Mouse (Mus musculus): ENCODE results near the gene Tmem151b.

Tmem151b gene

DNA sequence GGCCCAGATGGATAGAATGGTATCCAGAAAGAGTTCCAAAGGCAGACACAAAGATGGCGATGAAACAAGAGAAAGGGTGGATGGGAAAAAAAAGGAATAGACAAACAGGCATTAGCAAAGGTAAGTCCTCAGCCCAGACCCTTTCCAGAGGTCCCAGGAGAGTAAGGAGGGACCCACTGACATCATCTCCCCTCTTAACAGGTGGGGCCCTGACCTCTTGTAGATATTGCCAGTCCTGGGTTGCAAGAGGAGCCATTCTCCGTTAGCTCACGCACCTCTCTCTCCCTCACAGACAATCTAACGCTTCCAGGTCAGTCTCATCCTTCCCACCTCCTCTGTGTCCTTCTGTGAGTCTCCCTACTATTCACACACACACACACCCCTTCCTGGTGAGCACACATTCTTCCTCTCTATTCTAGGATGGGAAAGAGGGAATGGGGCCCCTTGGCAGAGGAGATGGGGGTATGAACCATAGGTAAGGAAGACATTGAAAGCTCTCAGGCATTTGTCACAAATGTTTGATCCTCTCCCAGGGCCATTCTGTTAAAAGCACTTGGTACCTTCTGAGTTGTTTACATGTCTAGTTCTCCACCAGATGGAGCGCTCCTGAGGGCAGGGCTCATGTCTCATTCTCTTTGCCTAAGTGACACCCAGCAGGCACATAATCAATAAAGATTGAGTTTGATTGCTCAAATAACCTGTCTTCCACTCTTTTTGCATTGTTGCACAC is 1.9 kb downstream of the Tmem151b start:
- no peak for TF ChIP-seq GATA4 (IDR thresholded peaks at IDR 0.05; ENCODE audit: insufficient replicate concordance, low read length)

GRCm38 (mm10) chr17:45546941-45547340 is 2.5 kb downstream of the Tmem151b start:
- no peak for TF ChIP-seq GATA4 (IDR thresholded peaks at IDR 0.05; ENCODE audit: insufficient replicate concordance, low read length)

DNA sequence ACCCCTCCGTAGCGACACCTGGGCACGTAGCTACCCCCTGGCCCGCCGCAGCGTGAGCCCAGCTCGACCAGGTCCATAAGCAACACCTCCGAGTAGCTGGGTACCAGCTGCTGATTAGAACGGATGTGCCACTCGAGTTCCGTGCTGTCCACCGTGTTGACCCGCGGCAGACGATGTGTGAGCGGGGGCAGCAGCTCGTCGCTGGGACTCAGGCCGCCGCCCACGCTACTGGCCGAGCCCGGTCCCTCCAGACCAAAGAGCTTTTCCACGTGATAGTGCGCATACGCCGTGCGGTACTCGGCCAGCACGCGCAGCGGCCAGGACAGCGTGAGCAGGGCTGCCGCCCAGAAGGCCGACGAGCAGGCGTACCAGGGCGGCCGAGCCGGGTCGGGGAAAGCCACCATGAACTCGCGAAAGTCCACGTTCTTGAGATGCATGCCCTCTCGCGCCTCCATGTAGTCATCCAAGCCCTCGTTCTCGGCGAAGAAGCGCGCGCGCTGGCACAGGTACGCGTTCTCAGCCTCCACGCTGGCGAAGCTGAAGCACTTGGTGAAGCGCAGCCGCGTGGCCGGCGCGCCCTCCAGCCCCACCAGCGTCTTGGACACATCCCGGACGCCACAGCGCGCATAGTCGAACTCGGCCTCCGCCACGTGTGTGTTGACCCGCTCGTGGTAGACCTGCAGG is 4.1 kb downstream of the Tmem151b start:
- TF ChIP-seq GATA4 (IDR thresholded peaks at IDR 0.05; ENCODE audit: insufficient replicate concordance, low read length), result no peak

DNA sequence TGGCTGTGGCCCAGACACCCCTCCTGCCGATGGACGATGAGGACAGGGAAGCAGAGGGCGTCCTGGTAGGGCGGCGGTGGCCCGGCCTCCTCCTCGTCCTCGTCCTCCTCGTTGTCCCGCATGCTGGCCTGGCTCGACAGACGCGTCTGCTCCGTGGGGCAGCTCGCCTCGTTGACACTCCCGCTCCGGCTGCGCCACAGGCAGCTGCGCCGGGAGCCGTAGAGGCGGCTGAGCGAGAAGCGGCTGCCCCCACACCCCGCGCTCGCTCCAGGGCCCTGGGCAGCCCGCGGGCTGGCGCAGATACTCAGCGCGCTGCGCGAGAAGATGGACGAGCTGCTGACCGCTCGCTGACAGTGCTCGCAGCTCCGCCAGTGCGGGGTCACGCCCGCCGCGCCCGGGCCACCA is 4.6 kb downstream of the Tmem151b start:
- TF ChIP-seq GATA4 (IDR thresholded peaks at IDR 0.05; ENCODE audit: insufficient replicate concordance, low read length), result no peak

DNA sequence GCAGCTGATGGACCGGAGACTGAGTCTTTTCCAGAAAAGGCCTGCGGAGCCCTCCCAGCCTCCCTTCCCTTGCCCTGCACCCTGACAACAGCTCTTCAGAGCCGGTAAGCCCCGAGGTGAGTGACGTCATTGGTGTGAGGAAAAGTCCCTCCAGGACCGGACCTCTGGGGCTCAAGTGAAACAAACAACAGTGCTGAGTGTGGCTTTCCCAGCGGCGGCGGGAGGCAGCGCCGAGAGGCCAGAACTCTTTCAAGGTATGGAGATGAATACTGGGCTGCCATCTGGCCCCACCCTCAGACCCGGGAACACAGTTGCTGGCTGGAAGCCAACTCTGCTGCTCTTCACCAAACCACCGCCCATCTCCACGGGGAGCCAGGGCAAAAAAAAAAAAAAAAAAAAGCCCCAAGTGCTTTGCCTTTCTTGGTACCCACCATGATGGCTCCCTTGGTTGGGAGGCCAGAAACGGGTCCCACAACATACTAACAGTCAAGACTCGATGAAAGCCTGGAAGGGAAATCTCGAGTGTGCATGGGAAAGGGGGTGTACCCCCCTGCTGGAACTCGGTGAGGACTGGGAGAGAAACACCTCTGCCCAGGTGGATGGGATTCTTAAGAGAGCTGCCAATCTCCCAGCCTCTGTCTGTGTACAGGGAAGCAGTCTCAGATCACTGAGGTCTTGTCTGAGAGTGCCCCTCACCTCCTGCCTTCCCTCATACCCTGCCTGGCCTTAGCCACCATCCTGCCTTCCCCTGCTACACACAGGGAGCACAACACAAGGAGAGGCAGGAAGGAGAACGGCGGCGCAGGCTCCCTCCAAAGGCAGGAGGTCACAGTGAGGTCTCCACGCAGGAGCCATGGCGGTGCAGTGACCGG is 5.2 kb downstream of the Tmem151b start:
- TF ChIP-seq GATA4 (IDR thresholded peaks at IDR 0.05; ENCODE audit: insufficient replicate concordance, low read length), result no peak

DNA sequence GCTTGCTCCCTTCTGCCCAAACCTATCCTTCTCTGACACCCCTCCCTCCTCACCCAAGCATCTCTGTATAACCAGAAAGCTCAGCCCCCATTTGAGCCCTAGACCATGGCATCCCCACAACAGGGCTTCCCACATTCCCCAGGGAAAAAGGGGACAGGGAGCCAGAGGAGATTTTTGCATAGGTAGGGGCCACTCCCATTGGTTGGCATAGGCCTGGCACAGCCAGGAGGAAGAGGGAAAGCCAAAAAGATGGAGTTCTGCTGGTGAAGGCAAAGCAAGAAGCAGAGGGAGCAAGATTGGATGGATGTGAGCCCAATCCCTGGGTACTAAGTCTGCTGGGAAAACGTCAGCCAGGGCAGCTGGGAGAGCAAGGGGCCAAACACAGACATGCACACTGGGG is 6.4 kb downstream of the Tmem151b start:
- TF ChIP-seq GATA4 (IDR thresholded peaks at IDR 0.05; ENCODE audit: insufficient replicate concordance, low read length), result no peak

DNA sequence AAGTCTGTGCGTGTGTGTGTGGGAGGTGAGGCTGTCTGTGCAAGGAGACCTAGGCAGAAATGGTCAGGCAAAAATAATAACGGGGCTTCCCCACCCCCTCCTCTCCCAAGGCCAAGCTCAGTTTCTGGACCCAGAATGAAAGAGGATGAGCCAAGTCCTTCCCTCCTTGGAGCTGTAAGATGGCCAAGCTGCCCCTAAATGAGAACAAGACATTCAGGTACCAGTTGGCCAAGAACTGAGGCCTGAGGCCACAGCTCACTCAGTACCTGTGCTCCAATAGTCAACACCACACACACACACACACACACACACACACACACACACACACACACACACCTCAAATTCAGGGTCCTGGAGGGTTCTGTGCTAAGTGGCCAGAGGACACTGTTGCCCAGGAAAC is 6.8 kb downstream of the Tmem151b start:
- no peak for TF ChIP-seq GATA4 (IDR thresholded peaks at IDR 0.05; ENCODE audit: insufficient replicate concordance, low read length)

DNA sequence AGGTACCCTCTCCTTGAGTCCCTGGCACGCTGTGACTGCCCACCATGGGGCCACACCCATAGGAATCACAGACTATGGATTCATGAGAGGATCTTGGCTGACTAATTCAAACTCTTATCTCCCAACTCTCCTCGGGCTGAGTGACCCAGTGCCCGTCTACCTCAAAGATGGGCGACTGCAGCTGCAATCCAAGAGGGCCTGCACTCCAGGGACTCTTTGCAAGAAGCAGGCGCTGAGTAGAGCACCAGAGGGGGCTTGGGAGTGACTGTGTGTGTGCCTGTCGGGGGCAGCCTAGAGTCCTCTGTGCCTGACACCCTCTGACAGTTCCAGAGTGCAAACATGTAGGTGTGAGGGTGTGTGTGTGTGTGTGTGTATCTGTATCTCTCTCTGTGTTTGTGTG is 7.3 kb downstream of the Tmem151b start:
- no peak for TF ChIP-seq GATA4 (IDR thresholded peaks at IDR 0.05; ENCODE audit: insufficient replicate concordance, low read length)

DNA sequence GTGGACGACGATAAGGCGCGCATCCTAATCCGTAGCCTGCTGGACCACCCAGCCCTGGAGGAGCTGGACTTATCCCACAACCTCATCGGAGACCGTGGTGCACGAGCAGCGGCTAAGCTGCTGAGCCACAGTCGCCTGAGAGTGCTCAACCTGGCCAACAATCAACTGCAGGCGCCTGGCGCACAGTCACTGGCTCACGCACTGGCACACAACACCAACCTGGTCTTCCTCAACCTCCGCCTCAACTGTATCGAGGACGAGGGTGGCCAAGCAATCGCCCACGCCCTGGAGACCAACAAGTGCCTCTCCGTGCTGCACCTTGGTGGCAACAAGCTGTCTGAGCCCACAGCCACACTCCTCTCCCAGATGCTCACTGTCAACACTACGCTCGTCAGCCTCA is 9.8 kb downstream of the Tmem151b start:
- no peak for TF ChIP-seq GATA4 (IDR thresholded peaks at IDR 0.05; ENCODE audit: insufficient replicate concordance, low read length)

DNA sequence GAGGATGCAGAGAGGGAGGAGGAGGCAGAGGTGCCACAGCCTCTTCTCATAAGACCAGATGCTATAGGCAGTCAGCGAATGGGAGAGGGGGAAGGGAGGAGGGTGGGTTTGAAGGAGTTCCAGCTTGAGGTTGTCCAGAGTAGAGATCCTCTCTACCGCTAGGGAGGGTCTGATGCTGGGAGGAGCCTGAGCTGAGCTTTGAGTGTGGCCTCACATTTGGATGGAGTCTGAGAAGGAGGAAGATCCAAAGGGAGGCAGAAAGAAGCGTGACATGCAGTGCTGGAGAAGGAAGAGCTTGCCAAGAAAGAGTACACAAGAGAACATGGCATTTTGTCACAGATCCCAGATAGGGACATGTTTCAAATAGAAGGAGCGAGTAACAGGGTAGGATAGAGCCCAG is 11.1 kb downstream of the Tmem151b start:
- TF ChIP-seq GATA4 (IDR thresholded peaks at IDR 0.05; ENCODE audit: insufficient replicate concordance, low read length), result no peak

DNA sequence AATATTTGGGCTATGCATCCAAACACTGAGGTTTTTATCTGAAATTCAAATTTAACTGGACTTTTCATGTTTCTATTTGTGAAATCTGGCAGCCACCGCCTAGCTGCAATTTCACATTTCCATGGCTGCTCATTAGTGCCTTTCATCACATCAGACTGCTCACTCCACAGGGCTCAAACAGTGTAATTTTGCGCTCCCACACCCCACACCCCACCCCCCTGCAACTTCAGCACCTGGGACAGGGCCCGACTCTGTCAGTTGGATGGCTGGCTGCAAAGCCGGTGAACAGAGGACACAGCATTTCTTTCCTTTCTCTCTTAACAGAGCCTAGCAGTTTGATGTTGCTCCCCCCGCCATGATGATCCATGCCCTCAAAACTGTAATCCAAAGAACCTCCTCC is 13.2 kb downstream of the Tmem151b start:
- TF ChIP-seq GATA4 (IDR thresholded peaks at IDR 0.05; ENCODE audit: insufficient replicate concordance, low read length), result no peak

DNA sequence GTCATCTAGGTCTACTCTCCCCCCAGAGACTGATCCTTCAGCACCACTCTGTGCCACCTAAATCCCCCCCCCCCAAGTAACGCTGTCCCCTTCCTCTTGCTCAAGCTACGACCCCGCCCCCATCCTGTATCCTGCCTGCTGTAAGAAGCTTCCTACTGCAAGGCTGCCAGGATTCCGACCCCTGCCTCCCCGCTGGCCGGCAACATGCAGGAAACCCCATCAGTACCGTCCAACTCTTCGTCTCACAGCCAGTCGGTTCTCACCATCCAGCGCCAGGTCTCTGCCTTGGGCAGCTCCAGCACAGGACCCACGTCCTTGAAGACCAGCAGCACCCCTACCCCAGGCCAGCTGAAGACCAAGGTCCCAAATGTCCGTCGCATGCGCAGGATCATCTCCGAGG is 16.6 kb downstream of the Tmem151b start:
- no peak for TF ChIP-seq GATA4 (IDR thresholded peaks at IDR 0.05; ENCODE audit: insufficient replicate concordance, low read length)

DNA sequence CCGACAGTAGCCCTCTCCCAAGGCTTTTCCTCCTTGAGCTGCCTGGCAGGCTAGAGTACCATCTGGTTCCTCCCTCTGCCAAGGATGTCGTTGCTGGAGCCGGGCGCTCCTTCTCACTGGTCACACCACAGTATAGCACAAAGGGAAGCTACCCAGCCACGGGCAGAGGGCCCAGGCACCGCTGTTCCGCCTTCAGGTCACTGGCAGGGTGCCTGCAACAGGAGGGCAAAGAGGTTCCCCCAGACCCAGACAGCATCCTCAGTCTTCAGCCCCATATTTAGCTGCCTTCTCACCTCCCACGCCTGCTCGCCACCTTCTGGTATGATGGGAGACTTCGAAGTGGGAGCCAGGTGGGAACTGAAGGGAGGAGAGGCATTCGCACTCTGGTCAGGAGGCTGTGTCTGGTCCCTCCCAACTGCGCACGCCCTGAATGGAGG is 19.1 kb downstream of the Tmem151b start:
- TF ChIP-seq GATA4 (IDR thresholded peaks at IDR 0.05; ENCODE audit: insufficient replicate concordance, low read length), result no peak

DNA sequence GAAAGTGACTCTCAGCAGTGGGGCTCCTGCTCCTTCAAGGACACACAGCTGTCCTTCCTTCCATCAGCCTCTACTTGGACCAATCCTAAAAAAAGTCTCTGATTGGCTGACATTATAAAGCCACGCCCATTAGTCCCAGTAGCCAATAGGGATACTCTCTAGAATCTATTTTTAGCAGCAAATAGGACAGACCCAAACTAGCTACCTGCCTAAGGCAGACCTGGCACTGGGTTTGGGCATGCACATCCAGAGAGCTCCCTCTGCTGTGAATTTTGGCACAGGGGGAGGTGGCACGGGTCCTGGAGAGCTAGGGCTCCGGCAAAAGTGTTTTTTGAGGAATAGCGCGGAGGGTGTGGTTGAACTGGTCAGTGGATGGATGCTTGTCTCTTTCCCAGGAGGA is 22.9 kb downstream of the Tmem151b start:
- no peak for TF ChIP-seq GATA4 (IDR thresholded peaks at IDR 0.05; ENCODE audit: insufficient replicate concordance, low read length)

DNA sequence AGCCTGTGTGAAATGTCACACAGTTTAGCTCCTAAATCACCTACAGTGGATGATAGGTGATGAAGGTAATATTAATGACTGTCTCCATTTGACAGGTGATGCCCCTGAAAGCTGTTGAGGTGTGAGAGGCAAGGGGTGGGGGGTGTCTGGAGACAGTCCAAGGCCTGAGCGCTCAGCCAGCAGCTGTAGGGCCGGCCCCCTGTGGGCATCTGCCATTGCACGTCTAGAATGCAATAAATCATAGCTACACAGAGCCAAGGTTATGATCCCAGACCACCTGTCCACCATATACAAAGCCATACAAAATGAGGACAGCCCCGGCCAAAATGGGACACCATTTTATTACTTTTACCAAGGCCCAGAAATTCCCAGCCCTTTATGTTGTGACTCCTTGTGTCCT is 24.5 kb downstream of the Tmem151b start:
- no peak for TF ChIP-seq GATA4 (IDR thresholded peaks at IDR 0.05; ENCODE audit: insufficient replicate concordance, low read length)

GRCm38 (mm10) chr17:45523263-45523662 is 26.2 kb downstream of the Tmem151b start, which contains the start of gene Tcte1:
TSS of gene Tcte1 (plus strand) at chr17:45523434.
- TF ChIP-seq GATA4 (IDR thresholded peaks at IDR 0.05; ENCODE audit: insufficient replicate concordance, low read length), result no peak
